Mouse (Mus musculus) kidney, adult 9 months (tissue): ENCODE data around the gene Ptprm.

ENCODE experiments used
- DNase-seq: peaks from one replicate; pipeline ENCODE4 v3.0.0; 2022

Ptprm gene

DNA sequence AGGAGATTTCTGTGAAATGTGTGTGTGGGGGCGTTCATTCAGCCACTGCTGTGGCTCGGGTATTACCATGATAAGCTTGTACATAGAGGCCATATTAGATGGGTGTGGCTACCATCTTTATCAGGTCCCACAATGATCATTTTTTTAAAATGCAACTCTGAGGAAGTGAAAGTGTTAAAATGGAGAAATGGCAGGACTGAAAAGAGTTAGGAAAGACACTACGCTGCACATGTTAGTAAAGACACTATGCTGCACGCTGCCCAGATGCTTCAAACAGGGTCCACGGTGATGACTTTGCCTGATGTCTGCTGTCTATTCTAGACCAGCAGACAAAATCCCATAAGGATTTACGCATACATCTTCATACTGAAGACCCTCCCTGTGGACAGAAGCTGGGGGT is 298.6 kb downstream of the Ptprm start:
- no peak for DNase-seq

DNA sequence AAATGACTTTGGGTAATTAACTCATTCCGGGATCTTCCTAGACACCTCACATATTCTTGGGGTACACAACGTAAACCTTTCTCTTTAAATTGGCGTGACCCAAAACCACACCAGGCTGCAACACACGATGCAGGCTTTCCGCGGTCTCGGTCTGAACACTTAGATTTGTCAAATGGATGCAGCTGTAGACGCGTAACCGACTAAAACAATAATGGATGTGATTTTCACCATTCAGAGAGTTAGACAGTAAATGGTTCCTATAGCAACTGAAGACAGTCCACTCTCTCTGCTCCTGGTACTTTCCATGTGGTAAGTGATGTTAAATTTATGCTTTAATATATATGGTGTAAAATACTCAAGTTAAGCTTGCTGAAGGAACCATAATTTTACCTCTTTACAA is 300.1 kb downstream of the Ptprm start:
- no peak for DNase-seq

DNA sequence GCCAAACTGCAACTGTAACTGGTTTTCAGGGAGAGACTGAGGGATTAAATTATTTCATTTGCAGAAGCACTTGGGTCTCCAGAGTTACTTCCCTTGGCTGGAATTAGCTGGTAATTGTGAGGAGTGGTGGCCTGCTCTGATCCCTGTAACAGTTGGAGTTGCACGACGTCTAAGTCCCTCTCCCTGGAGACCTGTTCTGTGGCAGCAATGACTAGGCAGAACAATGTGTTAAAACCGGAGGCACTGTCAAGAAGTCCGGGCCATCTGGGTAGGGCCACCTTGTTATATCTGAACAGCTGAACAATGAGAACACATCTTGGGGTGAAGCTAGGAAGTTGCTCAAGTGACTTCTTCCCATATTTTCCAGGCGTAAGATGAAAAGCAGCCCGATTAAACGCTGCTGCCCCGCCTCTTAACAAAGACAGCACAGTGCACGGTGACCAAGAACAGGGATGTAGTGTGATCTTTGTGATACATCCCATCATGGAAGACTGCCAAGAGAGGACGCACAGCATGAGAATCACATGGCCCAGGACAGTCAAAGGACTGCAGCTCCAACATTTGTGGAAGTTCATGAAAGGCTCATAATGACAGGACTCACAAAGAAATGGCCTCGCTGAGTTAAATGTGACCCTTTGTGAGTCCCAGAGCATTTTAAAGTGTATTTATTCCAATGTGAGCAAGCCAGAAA is 301.5 kb downstream of the Ptprm start:
- no peak for DNase-seq

DNA sequence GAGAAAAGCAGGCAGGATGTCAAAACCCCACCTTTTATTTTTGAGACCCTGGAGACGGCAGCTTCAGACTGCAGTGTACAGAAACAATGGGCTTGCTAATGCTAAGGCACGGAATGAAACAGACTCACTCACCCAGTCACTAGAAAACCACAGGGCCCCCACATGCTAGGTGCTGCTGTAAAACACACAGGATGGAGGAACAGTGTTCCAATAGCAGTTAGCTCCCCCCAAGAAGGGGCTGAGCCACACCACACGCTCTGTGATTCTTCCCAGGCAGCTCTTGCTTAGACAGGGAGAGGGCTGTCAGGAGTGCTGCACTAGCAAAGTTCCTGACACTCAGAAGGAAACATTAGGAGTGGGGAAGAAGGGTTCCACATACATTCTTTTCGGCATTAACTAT is 306.6 kb downstream of the Ptprm start:
- no peak for DNase-seq

DNA sequence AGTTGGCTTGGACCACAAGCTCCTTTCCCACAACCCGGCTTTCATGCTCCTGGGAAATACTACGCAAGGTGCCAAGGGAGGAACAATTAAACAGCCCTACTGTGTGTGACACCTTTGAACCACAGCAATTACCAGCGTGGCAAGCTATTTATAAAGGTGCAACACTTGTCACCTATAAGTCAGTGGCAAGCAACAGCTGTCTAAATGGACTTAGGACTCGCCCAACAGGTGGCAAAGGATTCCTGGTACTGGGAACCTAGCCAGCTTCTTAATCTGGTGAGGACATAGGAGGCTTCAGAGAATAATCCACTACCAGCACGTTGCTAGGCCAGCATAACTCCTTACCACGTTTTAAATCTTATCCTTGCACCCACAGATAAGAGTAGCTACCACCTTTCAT is 315.7 kb downstream of the Ptprm start:
- no peak for DNase-seq

DNA sequence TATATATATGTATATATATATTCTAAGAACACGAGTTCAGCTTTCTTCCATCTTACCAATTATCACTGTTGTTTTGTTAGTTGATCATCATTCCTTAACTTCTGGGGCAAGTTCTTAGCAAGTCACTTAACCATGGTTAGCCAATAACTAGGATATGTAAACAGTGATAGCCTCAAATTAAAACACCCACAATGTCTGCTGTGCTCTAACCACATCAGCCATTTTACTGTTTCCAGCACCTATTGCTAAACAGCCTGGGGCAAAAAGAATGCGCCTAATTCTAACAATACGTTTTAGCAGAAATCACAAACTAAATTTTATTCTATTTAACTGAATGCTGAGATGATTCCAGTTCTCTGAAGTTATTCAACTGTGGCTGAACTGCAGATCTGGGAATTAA is 320.7 kb downstream of the Ptprm start:
- no peak for DNase-seq

- no peak for DNase-seq
Observed at GRCm38 (mm10) chr17:67032021-67032420, 322.2 kb downstream of the Ptprm start.

- DNase-seq = no peak
Observed at GRCm38 (mm10) chr17:67031341-67031740, 322.9 kb downstream of the Ptprm start.

GRCm38 (mm10) chr17:67027274-67027673 is 327.0 kb downstream of the Ptprm start:
- DNase-seq = no peak

GRCm38 (mm10) chr17:67016501-67016900 is 337.8 kb downstream of the Ptprm start:
- no peak for DNase-seq

- DNase-seq = no peak
Observed at GRCm38 (mm10) chr17:67013217-67013616, 341.0 kb downstream of the Ptprm start.

DNA sequence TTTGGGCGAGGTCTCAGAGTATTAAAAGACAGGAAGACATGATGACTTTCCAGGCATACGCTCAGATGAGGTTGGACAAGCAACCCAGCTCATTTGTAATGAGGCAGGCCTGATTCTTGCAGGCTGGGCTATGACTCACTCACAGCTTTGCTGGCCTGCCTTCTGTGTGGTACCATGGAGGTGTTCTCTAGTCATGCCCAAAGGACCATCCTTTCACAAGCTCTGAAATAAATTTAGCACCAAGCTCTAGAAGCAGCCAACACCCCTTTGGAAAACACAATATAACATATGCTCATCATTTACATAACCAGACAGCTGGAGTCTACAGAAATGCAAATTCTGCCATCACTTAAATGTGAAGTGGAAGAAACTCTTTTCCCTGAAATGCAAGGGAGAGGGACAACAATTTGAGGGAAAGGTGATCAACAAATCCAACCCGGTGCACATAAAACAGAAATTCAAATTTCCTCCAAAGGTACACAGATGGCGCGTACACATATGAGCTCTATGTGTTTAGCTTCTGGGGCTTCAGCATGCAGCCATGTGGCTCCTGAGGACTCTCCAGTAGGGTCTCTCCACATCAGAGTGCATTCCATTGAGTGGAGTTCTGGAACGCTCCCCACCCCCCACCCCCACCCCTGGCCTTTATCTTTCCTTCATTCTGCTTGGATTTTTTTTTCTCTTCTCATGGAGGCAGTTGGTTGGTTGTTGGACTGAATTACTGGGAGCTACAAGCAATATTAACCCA is 342.2 kb downstream of the Ptprm start:
- DNase-seq = no peak

DNA sequence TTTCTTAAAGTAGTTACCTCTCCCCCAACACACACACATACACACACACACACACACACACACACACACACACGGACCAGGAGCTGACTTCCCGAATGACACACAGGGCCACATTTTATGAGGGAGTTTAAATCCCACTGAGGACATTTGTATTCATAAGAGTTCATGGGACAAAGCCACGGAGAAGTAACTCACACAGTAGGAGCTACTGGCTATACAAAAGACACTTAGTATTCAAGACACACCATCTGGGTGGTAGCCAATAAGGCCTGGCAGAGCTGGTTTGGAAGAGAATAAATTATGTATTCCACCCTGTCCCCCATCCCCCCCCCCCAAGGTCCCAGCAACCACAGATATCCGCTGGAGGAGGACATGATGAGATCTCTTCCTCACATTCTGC is 344.1 kb downstream of the Ptprm start:
- no peak for DNase-seq

DNA sequence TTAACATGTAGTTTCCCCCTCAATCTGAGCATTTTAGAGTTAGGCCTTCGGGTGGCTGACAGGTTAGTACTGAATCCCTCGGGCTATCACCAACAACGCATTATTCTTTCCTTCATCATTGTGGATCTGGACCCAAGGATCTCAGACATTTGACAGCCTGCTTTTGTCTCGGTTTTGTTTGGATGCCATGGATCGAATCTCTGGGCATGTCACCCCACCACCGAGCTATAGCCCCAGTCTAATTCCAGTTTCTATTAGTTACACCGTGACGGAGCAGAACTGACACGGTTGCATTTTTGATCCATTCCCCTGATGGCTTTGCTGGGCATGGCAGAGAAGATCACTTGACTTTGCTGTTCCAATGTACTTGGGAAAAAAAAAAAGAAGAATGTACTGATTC is 346.1 kb downstream of the Ptprm start:
- DNase-seq = no peak

DNA sequence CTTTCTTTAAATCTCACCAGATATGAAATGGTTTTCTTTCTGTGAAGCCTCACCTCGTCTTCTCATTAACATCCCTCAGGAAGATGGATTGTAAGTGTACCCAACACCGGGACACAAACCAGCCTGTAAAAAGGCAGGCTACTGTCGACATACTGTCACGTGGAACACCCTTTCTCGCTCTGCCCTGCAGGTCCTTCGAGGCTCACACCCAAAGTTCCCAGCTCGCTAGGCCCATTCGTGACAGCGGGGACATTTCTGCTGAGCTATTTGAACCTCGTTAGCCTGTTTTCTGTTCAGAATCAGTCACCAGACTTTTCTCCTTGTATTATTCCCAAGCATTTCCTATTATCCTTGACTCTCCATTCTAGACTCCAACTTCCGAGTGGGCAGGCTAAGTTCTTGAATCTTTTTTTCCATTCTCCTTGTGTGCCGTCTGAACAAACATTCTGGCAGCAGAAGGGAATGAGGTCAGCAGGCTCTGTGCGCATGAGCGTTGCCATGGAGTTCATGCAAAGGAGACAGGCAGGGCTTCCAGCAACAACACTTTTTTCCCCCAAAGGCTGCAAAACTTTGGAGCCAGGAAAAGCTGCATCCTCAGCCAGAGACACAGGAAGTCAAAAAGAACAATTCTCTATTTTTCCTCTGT is 347.4 kb downstream of the Ptprm start:
- DNase-seq = peak; percentile 84

GRCm38 (mm10) chr17:66996882-66997281 is 357.4 kb downstream of the Ptprm start:
- no peak for DNase-seq

DNA sequence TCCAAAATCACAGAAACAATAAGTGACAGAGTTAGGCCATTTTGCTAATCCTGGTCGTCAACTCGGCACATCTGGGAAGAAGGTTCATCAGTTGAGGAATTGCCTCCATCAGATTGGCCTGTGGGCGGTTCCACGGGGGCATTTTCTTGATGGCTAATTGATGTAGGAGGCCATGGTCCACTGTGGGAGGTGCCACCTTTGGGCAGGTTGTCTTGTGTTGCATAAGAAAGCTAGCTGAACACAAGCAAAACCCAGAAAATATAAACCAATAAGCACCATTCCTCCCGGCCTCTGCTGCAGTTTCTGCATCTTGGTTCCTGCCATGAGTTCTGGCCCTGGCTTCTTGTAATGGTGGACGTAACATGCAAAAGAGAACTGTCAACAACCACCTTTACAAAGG is 358.2 kb downstream of the Ptprm start:
- no peak for DNase-seq

DNA sequence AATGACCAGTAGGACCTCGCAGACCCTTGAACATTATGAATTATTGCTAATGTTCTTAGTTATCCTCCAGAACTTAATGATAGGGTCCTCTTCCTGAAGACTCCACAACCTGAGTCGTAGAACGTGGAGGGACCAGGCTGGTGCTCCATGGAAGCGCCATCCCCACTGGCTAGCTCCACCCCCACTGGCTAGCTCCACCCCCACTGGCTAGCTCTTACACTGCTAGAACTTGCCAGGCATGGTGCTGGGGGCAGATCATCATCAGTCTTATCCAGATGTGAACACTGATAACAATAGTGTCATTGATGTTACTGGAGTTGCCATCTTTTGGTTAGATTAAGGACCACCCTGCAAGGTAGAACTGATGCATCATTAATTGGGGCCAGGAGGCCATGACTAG is 362.4 kb downstream of the Ptprm start:
- DNase-seq = no peak

GRCm38 (mm10) chr17:66990761-66991160 is 363.5 kb downstream of the Ptprm start:
- no peak for DNase-seq

- no peak for DNase-seq
Observed at GRCm38 (mm10) chr17:66988014-66988413, 366.2 kb downstream of the Ptprm start.

DNA sequence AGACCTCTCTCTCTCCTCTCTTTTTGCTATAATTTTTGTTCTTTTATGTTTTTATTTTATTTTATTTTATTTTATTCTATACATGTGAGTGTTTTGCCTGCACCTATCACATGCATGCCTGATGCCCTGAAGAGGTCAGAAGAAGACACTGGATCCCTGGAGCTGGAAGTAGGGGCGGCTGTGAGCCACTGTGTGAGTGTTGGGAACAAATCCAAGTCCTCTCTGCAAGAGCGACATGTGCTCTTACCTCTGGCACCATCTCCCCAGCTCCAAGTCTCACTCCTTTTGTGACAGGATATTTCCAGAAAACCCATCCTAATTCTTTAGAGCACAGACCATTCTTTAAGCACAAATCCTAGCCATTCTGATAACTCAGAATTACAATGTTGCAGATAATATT is 372.6 kb downstream of the Ptprm start:
- no peak for DNase-seq

DNA sequence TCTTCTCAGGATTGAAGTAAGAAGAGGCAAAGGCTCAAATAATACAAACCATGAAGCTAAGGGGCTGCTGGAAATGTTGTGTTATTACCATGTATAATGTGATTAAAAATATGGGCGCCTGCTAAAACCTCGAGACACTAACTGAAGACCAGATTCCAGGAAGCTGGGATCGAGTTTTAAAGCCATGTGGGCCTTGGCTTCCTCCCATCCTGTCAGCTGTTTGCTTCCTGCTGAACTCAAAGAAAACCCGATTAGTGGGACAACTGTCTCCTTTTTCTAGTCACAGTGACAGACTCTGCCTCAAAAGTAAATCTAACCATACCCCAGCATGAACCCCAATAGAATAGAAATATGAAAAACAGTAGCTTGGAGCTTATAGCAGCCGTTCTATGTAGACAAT is 374.3 kb downstream of the Ptprm start:
- DNase-seq = no peak

GRCm38 (mm10) chr17:66976490-66976889 is 377.8 kb downstream of the Ptprm start:
- no peak for DNase-seq

DNA sequence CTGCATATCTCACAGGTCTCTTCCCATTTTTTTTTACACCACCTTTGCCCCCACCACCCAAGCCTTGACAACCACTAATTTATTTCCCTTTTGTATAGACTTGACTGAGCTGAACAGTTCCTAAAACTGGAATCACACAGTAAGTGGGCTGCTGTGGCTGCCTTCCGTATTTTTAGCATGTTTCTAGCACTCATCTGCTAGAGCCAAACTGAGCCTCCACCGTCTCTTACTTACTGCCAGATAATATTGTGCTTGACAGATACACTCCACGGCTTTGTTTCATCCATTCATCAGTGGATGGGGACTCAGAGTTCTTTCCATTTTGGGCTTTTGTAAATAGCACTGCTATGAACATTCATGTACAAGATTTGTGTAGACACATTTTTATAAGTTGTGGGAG is 381.3 kb downstream of the Ptprm start:
- DNase-seq = no peak
